Mouse (Mus musculus) G1E (cell line): ENCODE results near the gene Pan2.
"Not testable (repeated sequence)": the region's sequence is repeated elsewhere in the genome, so short reads cannot be mapped to it uniquely, and the experiment has no call there.

Experiments used
- CTCF ChIP-seq: IDR thresholded peaks from 2 replicates; pipeline ENCODE4 v1.5.1; 2012; ENCODE audit warnings: low read depth, low read length, inconsistent platforms, mixed read lengths
- GATA2 ChIP-seq: IDR thresholded peaks from 2 replicates; pipeline ENCODE4 v1.6.1; 2012; ENCODE audit warnings: low read depth, low read length, inconsistent platforms, borderline replicate concordance

- TF ChIP-seq CTCF, GATA2: not testable (repeated sequence)
These were observed 12.5 kb upstream of the Pan2 start for GRCm38 (mm10) chr10:128290594-128290993.
